Mouse (Mus musculus): ENCODE data around the gene Olfr461. TPM values are rescaled to one million over a fixed set of nuclear protein-coding genes. Genes with fewer than 3 reads are reported as not detected.

The Olfr461 gene
- not detected for polyA plus RNA-seq (2017; shearing (Covaris generic))

DNA sequence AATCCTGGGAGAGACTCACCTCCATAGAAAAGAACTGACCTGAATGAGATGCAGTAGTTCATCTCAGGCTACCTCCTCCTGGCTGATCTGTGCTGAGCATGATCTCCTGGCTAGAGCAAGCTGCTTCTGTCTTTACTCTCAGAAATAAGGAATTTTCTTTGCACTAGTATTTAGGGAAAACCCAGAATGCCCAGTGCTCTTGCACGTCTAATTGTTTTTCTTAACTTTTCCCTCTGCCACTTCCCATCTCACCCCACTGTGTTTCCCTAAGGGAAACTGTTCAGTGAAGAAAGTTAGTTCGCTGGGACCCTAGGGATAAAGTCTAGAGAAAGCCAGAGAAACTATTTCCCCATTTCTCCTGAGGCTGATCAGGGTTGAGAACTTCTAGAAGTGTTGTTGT lies at the start of gene Olfr461:
Olfr461 (minus strand) TSS at position 101 of the 400 bp plus-strand sequence.

GRCm38 (mm10) chr6:40585645-40586044 lies 30.8 kb upstream of the Olfr461 start, which contains the start of gene Clec5a:
Clec5a (minus strand) TSS chr6:40585821.

DNA sequence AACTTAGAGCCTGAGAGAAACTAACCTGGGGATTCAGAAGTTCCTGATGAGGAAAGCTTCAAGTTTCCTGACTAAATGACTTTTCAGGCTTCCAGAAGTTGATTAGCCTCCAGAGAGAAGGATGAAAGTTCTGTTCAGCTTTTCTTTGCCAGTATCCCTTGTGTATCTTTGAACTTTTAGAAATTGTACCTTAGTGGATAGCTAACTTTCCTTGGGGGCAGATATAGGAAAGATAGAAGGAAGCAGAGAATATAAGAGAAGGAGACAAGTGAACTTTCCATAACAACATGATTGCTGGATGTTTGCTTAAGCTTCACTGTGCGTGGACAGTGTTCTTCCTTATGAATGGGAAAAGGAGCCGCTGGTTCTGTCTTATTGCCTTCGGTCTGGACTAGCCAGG lies 14.3 kb upstream of the Olfr461 start, which contains the start of gene Olfr460:
Olfr460 (plus strand) TSS at position 301 of the 400 bp plus-strand sequence.

DNA sequence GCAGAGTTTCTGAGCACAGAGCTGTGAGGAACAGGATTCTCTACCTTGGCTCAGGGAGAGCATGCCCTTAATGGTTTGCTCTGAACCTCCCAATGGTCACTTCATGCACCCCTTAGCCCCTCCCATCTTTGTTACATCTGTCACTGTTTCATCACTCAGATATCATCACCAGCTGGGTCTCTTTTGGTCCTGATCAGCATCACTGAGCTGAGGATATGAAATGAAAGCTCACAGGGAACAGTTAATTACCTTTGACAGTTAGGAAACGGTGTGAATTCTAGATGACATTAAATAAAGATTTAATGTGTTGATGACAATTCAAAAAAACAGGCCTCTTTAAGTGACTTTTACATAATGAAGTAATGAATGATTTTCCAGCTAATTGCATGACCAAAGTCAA lies 35.4 kb downstream of the Olfr461 start, which contains the start of gene Prss37:
Prss37 (minus strand) TSS at position 101 of the 400 bp plus-strand sequence.

GRCm38 (mm10) chr6:40493229-40493628 lies 61.6 kb downstream of the Olfr461 start, which contains the start of gene Tas2r108:
Tas2r108 (plus strand) TSS chr6:40493529.

Other genes with a start within 250 kb of the Olfr461 start
- 10 to 100 TPM; 33.2 to 44.1 TPM for gene Agk, start 229.9 kb downstream of the Olfr461 start, polyA plus RNA-seq (2017; shearing (Covaris generic))
- 10 to 100 TPM; 14.8 to 20.9 TPM for gene E330009J07Rik, start 118.9 kb downstream of the Olfr461 start, polyA plus RNA-seq (2017; shearing (Covaris generic))
- not detected for gene Wee2, start 116.0 kb downstream of the Olfr461 start, polyA plus RNA-seq (2017; shearing (Covaris generic))
- gene Ssbp1, start 83.7 kb downstream of the Olfr461 start, polyA plus RNA-seq (2017; shearing (Covaris generic)): 100 to 1,000 TPM; 106 to 127 TPM
- not detected for gene Tas2r137, start 63.8 kb downstream of the Olfr461 start, polyA plus RNA-seq (2017; shearing (Covaris generic))
- gene Tas2r108, start 61.5 kb downstream of the Olfr461 start, polyA plus RNA-seq (2017; shearing (Covaris generic)): not detected
- gene Prss37, start 35.5 kb downstream of the Olfr461 start, polyA plus RNA-seq (2017; shearing (Covaris generic)): not detected
- gene Olfr460, start 14.4 kb upstream of the Olfr461 start, polyA plus RNA-seq (2017; shearing (Covaris generic)): not detected
- gene Clec5a, start 30.8 kb upstream of the Olfr461 start, polyA plus RNA-seq (2017; shearing (Covaris generic)): under 1 TPM; 0.12 to 0.81 TPM
- not detected for gene Tas2r138, start 58.3 kb upstream of the Olfr461 start, polyA plus RNA-seq (2017; shearing (Covaris generic))
- under 1 TPM; 0.13 to 0.17 TPM for gene Mgam, start 73.8 kb upstream of the Olfr461 start, polyA plus RNA-seq (2017; shearing (Covaris generic))